Mouse (Mus musculus) cerebellum, adult 9-10 months (tissue): ENCODE data around the gene Gria1.

Experiments
- DNase-seq: peaks from one replicate; pipeline ENCODE4 v3.0.0; 2022

Gria1 gene

GRCm38 (mm10) chr11:57011024-57011690 is at the start of gene Gria1:
Gene Gria1 (plus strand): TSS chr11:57011387.
- no peak for DNase-seq

GRCm38 (mm10) chr11:56961751-56962150 is 49.4 kb upstream of the Gria1 start:
- DNase-seq: no peak

- no peak for DNase-seq
Observed at GRCm38 (mm10) chr11:56972814-56973213, 38.4 kb upstream of the Gria1 start.

- no peak for DNase-seq
Observed at GRCm38 (mm10) chr11:56984321-56985000, 26.7 kb upstream of the Gria1 start.

- no peak for DNase-seq
Observed at GRCm38 (mm10) chr11:56985457-56985856, 25.7 kb upstream of the Gria1 start.

GRCm38 (mm10) chr11:56999601-57000001 is 11.6 kb upstream of the Gria1 start:
- peak; percentile 5 for DNase-seq

GRCm38 (mm10) chr11:57004611-57005010 is 6.6 kb upstream of the Gria1 start:
- no peak for DNase-seq

- no peak for DNase-seq
Observed at GRCm38 (mm10) chr11:57005341-57005740, 5.8 kb upstream of the Gria1 start.

- no peak for DNase-seq
Observed at GRCm38 (mm10) chr11:57007790-57008189, 3.4 kb upstream of the Gria1 start.

- DNase-seq: no peak
Observed at GRCm38 (mm10) chr11:57010611-57011010, 576 bp upstream of the Gria1 start.

GRCm38 (mm10) chr11:57011691-57012039 is 478 bp downstream of the Gria1 start:
- DNase-seq: no peak

- no peak for DNase-seq
Observed at GRCm38 (mm10) chr11:57012287-57012921, 1.2 kb downstream of the Gria1 start.

GRCm38 (mm10) chr11:57013464-57014190 is 2.4 kb downstream of the Gria1 start:
- no peak for DNase-seq

- DNase-seq: no peak
Observed at GRCm38 (mm10) chr11:57014396-57014795, 3.2 kb downstream of the Gria1 start.

GRCm38 (mm10) chr11:57018536-57018935 is 7.3 kb downstream of the Gria1 start:
- no peak for DNase-seq

- DNase-seq: no peak
Observed at GRCm38 (mm10) chr11:57022400-57022799, 11.2 kb downstream of the Gria1 start.

GRCm38 (mm10) chr11:57030448-57030847 is 19.3 kb downstream of the Gria1 start:
- DNase-seq: peak; percentile 65

- no peak for DNase-seq
Observed at GRCm38 (mm10) chr11:57038807-57039206, 27.6 kb downstream of the Gria1 start.

- DNase-seq: no peak
Observed at GRCm38 (mm10) chr11:57039306-57039705, 28.1 kb downstream of the Gria1 start.

- DNase-seq: no peak
Observed at GRCm38 (mm10) chr11:57042057-57042456, 30.9 kb downstream of the Gria1 start.

GRCm38 (mm10) chr11:57044146-57044545 is 33.0 kb downstream of the Gria1 start:
- DNase-seq: no peak

GRCm38 (mm10) chr11:57051666-57052562 is 40.7 kb downstream of the Gria1 start:
- peak; percentile 11 for DNase-seq
